Mouse (Mus musculus) forebrain, embryonic 10.5 days (tissue): ENCODE measurements around the gene Zfp182. TPM values are rescaled to one million over a fixed set of nuclear protein-coding genes. Genes with fewer than 3 reads are reported as not detected.
A peak's percentile ranks its signal among the peaks of the same experiment; 100 is the strongest.

Experiments used
- DNase-seq: peaks from one replicate; pipeline ENCODE4 v3.0.0-alpha.2; 2017; ENCODE audit warnings: low spot score; ENCODE audit errors: extremely low spot score
- H3K27ac ChIP-seq: fragments of 300-500 bp; sonication (generic); 2 replicates; pipeline ENCODE4 v1.5.1; 2016; ENCODE audit warnings: mild to moderate bottlenecking
- H3K27me3 ChIP-seq: fragments of 300-500 bp; sonication (generic); 2 replicates; pipeline ENCODE4 v1.6.1; 2016; ENCODE audit warnings: mild to moderate bottlenecking; ENCODE audit not compliant: poor library complexity, severe bottlenecking
- H3K36me3 ChIP-seq: fragments of 300-500 bp; sonication (generic); replicated peaks from 2 replicates; pipeline ENCODE4 v1.6.1; 2016; ENCODE audit warnings: mild to moderate bottlenecking, moderate library complexity
- H3K4me1 ChIP-seq: fragments of 300-500 bp; sonication (generic); 2 replicates; pipeline ENCODE4 v1.6.1; 2016
- H3K4me3 ChIP-seq: fragments of 300-500 bp; sonication (generic); 2 replicates; pipeline ENCODE4 v1.5.1; 2016; ENCODE audit warnings: mild to moderate bottlenecking, moderate library complexity
- H3K9me3 ChIP-seq: fragments of 300-500 bp; sonication (generic); 2 replicates; pipeline ENCODE4 v1.6.1; 2016; ENCODE audit warnings: mild to moderate bottlenecking, moderate library complexity
- WGBS: fragments of 180-500 bp; shearing (Covaris S2); methylation state at CpG from one replicate; pipeline ENCODE4 v1.1.7; 2016; 5-methylcytosine and 5-hydroxymethylcytosine counted together
- polyA plus RNA-seq: library from polyadenylated mRNA; unstranded; fragments of >200 nt; fragmentation: Nextera tagmentation; extraction: Ambion mirVana; gene quantifications from 2 replicates; pipeline ENCODE4 v1.2.1, GENCODE M21; 2016

Zfp182 gene
- polyA plus RNA-seq: 4.9 and 6.3 TPM in 2 replicates

- peak; percentile 58 for DNase-seq
- H3K4me3 ChIP-seq: peak within 1 kb of the TSS; percentile 57
- 18% methylated on average over 25 of the region's 25 CpGs for WGBS
- H3K4me1 ChIP-seq: no peaks in the 10 kb centered on the region
- H3K36me3 ChIP-seq: no peaks in the 10 kb centered on the region
- no peaks in the 10 kb centered on the region for H3K27me3 ChIP-seq
- no peaks in the 10 kb centered on the region; the same call in 1 of the 2 replicates for H3K9me3 ChIP-seq
- H3K27ac ChIP-seq: peak within 1 kb of the TSS; percentile 78
These were observed at the start of gene Zfp182 for GRCm38 (mm10) chrX:21061866-21062543. TSS of gene Zfp182 (minus strand) at chrX:21062316.

- Histone ChIP-seq H3K27ac (peak overlapping the region; percentile 73; the same call in 1 of the 2 replicates), H3K9me3 (0 out of 2 replicates have a peak, but pooled peaks cover 2% of the 10 kb centered on the region), H3K4me3 (peak overlapping the region; percentile 53), H3K36me3 (no peaks in the 10 kb centered on the region), H3K4me1 (no peaks in the 10 kb centered on the region), H3K27me3 (no peaks in the 10 kb centered on the region)
- no peak for DNase-seq
- WGBS: 47% methylated on average over 7 of the region's 7 CpGs
These were observed 27.7 kb upstream of the Zfp182 start for GRCm38 (mm10) chrX:21089867-21090239.

DNA sequence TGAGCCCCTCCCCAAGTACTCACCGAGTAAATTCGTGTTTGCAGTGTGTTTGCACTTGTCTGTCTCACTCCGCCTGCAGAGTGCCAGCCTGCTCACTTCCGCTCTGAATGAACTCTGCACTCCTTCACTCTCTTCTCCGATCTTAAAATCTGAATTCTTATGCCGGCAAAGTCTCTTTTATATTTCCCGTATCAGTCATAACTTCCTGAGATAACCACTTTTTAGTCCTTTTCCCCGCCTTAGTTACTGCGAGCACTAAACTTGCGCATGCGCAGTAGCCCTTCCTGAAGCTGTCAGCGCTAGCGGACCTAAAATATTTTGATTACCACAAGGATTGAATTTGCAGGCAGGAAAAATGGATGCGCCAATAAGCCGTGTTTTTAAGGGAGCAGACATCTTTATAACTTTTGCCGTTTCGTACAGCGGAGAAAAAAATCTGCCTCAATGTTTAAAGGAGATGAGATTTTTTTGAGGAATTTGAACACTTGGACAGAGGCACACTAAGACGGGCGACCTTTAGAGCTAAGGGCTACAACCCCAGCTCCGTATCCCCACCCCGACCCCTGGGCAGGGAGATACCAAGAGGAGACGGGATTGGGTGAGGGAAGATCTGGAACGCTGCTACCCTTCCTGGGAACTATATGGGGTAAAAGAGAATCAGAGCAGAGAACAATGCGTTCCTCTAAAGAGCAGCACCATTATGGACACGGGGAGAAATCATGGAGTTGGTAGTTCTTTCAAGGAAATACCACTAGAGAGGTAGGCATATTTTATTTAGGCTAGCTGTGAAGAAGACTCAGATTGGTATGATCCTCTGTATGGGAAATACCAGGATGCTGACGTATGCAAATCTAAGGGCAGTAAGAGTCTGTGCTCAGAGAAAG is 27.1 kb upstream of the Zfp182 start, which contains the start of gene Zfp300:
Zfp300 (minus strand) TSS at position 545 of the 884 bp plus-strand sequence.
- Histone ChIP-seq H3K4me1 (no peaks in the 10 kb centered on the region), H3K27ac (peak within 1 kb of the TSS; percentile 73), H3K9me3 (peaks cover 4% of the 10 kb centered on the region; the same call in 1 of the 2 replicates), H3K27me3 (no peaks in the 10 kb centered on the region), H3K36me3 (no peaks in the 10 kb centered on the region), H3K4me3 (peak within 1 kb of the TSS; percentile 53)
- DNase-seq: peak; percentile 48
- WGBS: 21% methylated on average over 27 of the region's 27 CpGs

GRCm38 (mm10) chrX:21088645-21088982 is 26.5 kb upstream of the Zfp182 start:
- Histone ChIP-seq H3K27me3 (no peaks in the 10 kb centered on the region), H3K9me3 (peaks cover 7% of the 10 kb centered on the region; the same call in 1 of the 2 replicates), H3K4me1 (no peaks in the 10 kb centered on the region), H3K27ac (peak overlapping the region; percentile 73), H3K4me3 (peak overlapping the region; percentile 53), H3K36me3 (peaks cover 2% of the 10 kb centered on the region; the same call in 1 of the 2 replicates)
- no peak for DNase-seq
- 29% methylated on average over 6 of the region's 6 CpGs for WGBS

- no peaks in the 10 kb centered on the region for H3K4me1 ChIP-seq
- H3K27ac ChIP-seq: no peak within 1 kb of the TSS
- DNase-seq: no peak
- H3K27me3 ChIP-seq: no peaks in the 10 kb centered on the region
- H3K9me3 ChIP-seq: no peaks in the 10 kb centered on the region; the same call in 1 of the 2 replicates
- H3K36me3 ChIP-seq: no peaks in the 10 kb centered on the region
- no peak within 1 kb of the TSS for H3K4me3 ChIP-seq
These were observed 6.0 kb upstream of the Zfp182 start, which contains the start of gene Spaca5 for GRCm38 (mm10) chrX:21068106-21068505. TSS of gene Spaca5 (plus strand) at chrX:21068406.

GRCm38 (mm10) chrX:21062544-21062890 is 401 bp upstream of the Zfp182 start:
- no peaks in the 10 kb centered on the region for H3K4me1 ChIP-seq
- DNase-seq: no peak
- no peaks in the 10 kb centered on the region; the same call in 1 of the 2 replicates for H3K9me3 ChIP-seq
- no peaks in the 10 kb centered on the region for H3K36me3 ChIP-seq
- WGBS: 74% methylated on average over 3 of the region's 3 CpGs
- peak overlapping the region; percentile 57; the same call in 1 of the 2 replicates for H3K4me3 ChIP-seq
- no peaks in the 10 kb centered on the region for H3K27me3 ChIP-seq
- H3K27ac ChIP-seq: peak overlapping the region; percentile 78; the same call in 1 of the 2 replicates

DNA sequence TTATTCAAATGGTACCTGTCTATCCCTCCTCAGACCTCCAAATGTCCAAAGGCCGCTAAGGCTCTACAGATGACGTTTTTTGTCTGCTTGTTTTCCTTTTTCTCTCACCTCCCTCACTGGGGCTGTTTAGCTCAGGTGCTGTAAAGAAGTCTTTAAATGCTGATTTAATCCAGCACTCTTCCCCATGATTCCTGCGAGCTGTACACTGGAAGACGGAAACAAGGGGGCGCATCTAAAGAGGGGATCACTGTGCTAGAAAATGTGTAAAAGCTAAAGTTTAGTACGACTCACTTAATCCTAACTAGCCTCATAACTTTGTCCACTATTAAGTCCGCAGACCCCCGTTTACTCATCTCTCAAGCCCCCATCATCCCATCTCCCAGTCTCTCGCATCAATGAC is 656 bp downstream of the Zfp182 start:
- WGBS: 26% methylated on average over 9 of the region's 9 CpGs

DNA sequence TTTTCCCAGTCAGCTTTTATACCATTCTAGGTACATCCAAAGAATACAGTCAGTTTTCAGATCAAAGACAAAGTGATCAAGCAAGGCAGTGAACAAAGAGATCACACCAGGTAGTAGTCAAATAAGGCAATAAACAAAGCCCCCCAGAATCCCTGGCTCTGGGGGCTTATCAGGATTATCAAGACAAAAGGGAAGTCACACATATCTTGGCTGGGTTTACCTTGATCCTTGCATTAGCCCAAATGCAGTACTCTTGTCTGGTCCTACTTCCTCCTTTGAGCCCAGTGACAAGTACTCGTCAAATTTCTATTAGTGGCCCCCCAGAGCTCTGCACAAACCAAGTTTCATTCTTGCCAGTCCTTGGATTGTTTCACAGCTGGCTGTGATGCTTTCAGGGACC is 81.2 kb downstream of the Zfp182 start:
- Histone ChIP-seq H3K36me3 (peaks cover 9% of the 10 kb centered on the region), H3K4me1 (no peaks in the 10 kb centered on the region), H3K27ac (no peak overlapping the region), H3K27me3 (no peaks in the 10 kb centered on the region), H3K4me3 (no peak overlapping the region), H3K9me3 (no peaks in the 10 kb centered on the region; the same call in 1 of the 2 replicates)
- no peak for DNase-seq
- WGBS: 67% methylated on average over 1 of the region's 1 CpGs

More for the DNA sequence above, 656 bp downstream of the Zfp182 start:
- Histone ChIP-seq H3K4me3 (peak overlapping the region; percentile 57), H3K36me3 (no peaks in the 10 kb centered on the region), H3K9me3 (no peaks in the 10 kb centered on the region), H3K27ac (peak overlapping the region; percentile 78), H3K4me1 (no peaks in the 10 kb centered on the region), H3K27me3 (no peaks in the 10 kb centered on the region)
- no peak for DNase-seq

Other genes with a start within 250 kb of the Zfp182 start
- gene Timp1, start 192.2 kb downstream of the Zfp182 start, polyA plus RNA-seq: 7.4 and 7.9 TPM in 2 replicates
- 2.1 and 2.4 TPM in 2 replicates for gene Syn1, start 141.3 kb downstream of the Zfp182 start, polyA plus RNA-seq
- gene Cfp, start 130.8 kb downstream of the Zfp182 start, polyA plus RNA-seq: 2.9 and 4.1 TPM in 2 replicates
- 12.5 and 13.2 TPM in 2 replicates for gene Elk1, start 111.7 kb downstream of the Zfp182 start, polyA plus RNA-seq
- 62.9 and 73.1 TPM in 2 replicates for gene Uxt, start 100.3 kb downstream of the Zfp182 start, polyA plus RNA-seq
- gene Spaca5, start 6.1 kb upstream of the Zfp182 start, polyA plus RNA-seq: not detected in 2 replicates
- gene Zfp300, start 27.2 kb upstream of the Zfp182 start, polyA plus RNA-seq: 1.7 and 2.2 TPM in 2 replicates
- gene Ssxa1, start 53.5 kb upstream of the Zfp182 start, polyA plus RNA-seq: not detected in 2 replicates
- gene Gm21876, start 113.3 kb upstream of the Zfp182 start, polyA plus RNA-seq: not detected in 2 replicates